Comparison of ENCODE assay signal across 16 mouse cellular contexts in the genomic region with DNA sequence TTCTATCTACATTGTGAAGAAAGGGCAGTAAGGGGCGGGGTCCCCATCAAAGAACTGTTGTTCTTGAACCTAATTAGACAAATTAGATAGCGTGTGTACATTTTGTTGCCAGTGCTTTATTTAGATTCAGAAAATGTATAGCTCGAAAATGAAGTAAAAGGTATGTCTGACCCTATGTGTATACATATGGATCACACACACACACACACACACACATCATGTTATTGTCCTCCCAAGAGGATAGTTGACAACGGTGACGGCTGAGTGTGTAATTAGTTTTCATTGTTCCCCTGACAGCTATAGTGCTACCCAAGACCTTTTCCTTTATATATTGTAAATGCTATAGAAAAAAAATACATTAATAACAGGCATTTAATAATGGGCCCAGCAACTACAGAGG.
"Had no signal": no experiment of that assay in that cellular context is flagged by ENCODE, and none has a peak within 500 bp of the region (broad histone marks: within the 10 kb centered on the region; RNA-seq: fewer than 3 reads in every experiment).

No protein-coding gene starts in this region.

- H3K4me1 ChIP-seq: liver, embryonic 12.5 days had no signal

- H3K36me3 ChIP-seq: limb, embryonic 15.5 days; liver, embryonic 12.5 days; neural tube, embryonic 12.5 days had no signal

- H3K9ac ChIP-seq: limb, embryonic 15.5 days; liver, embryonic 12.5 days; lung, embryonic 14.5 days; neural tube, embryonic 12.5 days had no signal

- H3K4me2 ChIP-seq: limb, embryonic 15.5 days; liver, embryonic 12.5 days; lung, embryonic 14.5 days; neural tube, embryonic 12.5 days had no signal

- H3K4me3 ChIP-seq: limb, embryonic 15.5 days; liver, embryonic 12.5 days; myocyte; neural tube, embryonic 12.5 days had no signal

- H3K27ac ChIP-seq: kidney, postnatal 0 days; limb, embryonic 15.5 days; liver, embryonic 12.5 days; neural tube, embryonic 12.5 days had no signal

- H3K27me3 ChIP-seq: limb, embryonic 15.5 days; liver, embryonic 12.5 days; neural tube, embryonic 12.5 days had no signal

- DNase-seq: kidney, adult 8-10 months; kidney, postnatal 36 days; layer of hippocampus, adult 9-11 months; layer of hippocampus, postnatal 36 days; lung, embryonic 14.5 days; lung, postnatal 10 days; lung, postnatal 4 days; right cerebral cortex, adult 18-20 months; right cerebral cortex, postnatal 25 days; thymus, postnatal 4 days had no signal

- H3K9me3 ChIP-seq: limb, embryonic 15.5 days; liver, embryonic 12.5 days; neural tube, embryonic 12.5 days had no signal

- ATAC-seq: intestine, postnatal 0 days; liver, embryonic 12.5 days had no signal
